Mouse (Mus musculus) limb, embryonic 14.5 days (tissue): ENCODE measurements at regions not wholly inside any gene's neighbourhood (a gene's known extent, or its start where the extent isn't known, plus 50 kb on each side); places are given as distances from the start of the nearest gene placed in this dataset.

Experiments used
- ATAC-seq: fragments of 200-750 bp; cut with Nextera tagmentation; 2 replicates; pipeline ENCODE4 v1.8.0; 2017; ENCODE audit warnings: low read depth, moderate number of reproducible peaks, moderate TSS enrichment; ENCODE audit not compliant: low FRiP score
- DNase-seq: peaks from one replicate; pipeline ENCODE4 v3.0.0-alpha.2; 2015; ENCODE audit warnings: low spot score
- H3K27ac ChIP-seq: fragments of 300-500 bp; sonication (generic); replicated peaks from 2 replicates; pipeline ENCODE4 v1.5.1; 2014; ENCODE audit warnings: low read depth, mild to moderate bottlenecking, low read length, moderate library complexity, mixed read lengths
- H3K27me3 ChIP-seq: fragments of 300-500 bp; sonication (generic); 2 replicates; pipeline ENCODE4 v1.6.1; 2014; ENCODE audit warnings: low read length, mixed read lengths; ENCODE audit not compliant: control insufficient read depth, insufficient read depth
- H3K36me3 ChIP-seq: fragments of 300-500 bp; sonication (generic); 2 replicates; pipeline ENCODE4 v1.6.1; 2014; ENCODE audit warnings: mild to moderate bottlenecking, low read length, moderate library complexity, mixed read lengths; ENCODE audit not compliant: control insufficient read depth, insufficient read depth
- H3K4me1 ChIP-seq: fragments of 300-500 bp; sonication (generic); 2 replicates; pipeline ENCODE4 v1.6.1; 2014; ENCODE audit warnings: antibody characterized with exemption, low read length, mixed read lengths; ENCODE audit not compliant: control insufficient read depth, insufficient read depth
- H3K4me2 ChIP-seq: fragments of 300-500 bp; sonication (generic); replicated peaks from 2 replicates; pipeline ENCODE4 v1.6.1; 2014; ENCODE audit warnings: low read depth, mild to moderate bottlenecking, low read length, moderate library complexity; ENCODE audit not compliant: severe bottlenecking
- H3K4me3 ChIP-seq: fragments of 300-500 bp; sonication (generic); replicated peaks from 2 replicates; pipeline ENCODE4 v1.5.1; 2014; ENCODE audit warnings: low read length
- H3K9ac ChIP-seq: fragments of 300-500 bp; sonication (generic); 2 replicates; pipeline ENCODE4 v1.6.1; 2014; ENCODE audit warnings: mild to moderate bottlenecking, low read depth, low read length, moderate library complexity; ENCODE audit not compliant: severe bottlenecking
- H3K9me3 ChIP-seq: fragments of 300-500 bp; sonication (generic); 2 replicates; pipeline ENCODE4 v1.6.1; 2016; ENCODE audit warnings: low read length; ENCODE audit not compliant: control insufficient read depth
- POLR2A ChIP-seq: fragments of 200-500 bp; IDR thresholded peaks from 2 replicates; pipeline ENCODE4 v1.8.0; 2012; ENCODE audit warnings: inconsistent platforms, mild to moderate bottlenecking, moderate library complexity, borderline replicate concordance; ENCODE audit not compliant: insufficient read depth, insufficient read length; ENCODE audit errors: extremely low read depth
- WGBS: fragments of 180-500 bp; shearing (Covaris S2); extraction: QIAGEN DNeasy Blood & Tissue Kit; methylation state at CpG from one replicate; pipeline ENCODE4 v1.1.7; 2014; 5-methylcytosine and 5-hydroxymethylcytosine counted together

DNA sequence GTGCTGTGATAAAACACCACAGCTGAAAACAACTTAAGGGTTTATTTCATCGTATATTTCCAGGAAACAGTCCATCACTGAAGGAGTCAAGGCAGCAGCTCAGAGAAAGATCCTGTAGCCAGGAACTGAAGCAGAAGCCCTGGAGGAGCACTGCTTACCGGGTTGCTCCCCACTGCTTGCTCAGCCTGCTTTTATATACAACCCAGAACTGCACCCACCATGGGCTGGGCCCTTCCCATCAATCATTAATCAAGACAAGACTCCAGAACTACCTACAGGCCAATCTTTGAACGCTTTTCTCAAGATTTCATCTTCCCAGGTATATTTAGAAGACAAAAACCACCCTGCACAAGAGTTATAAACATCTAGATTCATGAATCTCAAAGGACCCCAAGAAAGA lies 188.4 kb downstream of the Tph2 start:
- Histone ChIP-seq H3K36me3 (no peaks in the 10 kb centered on the region), H3K9ac (no peak overlapping the region), H3K9me3 (no peaks in the 10 kb centered on the region), H3K4me1 (no peaks in the 10 kb centered on the region), H3K4me3 (no peak overlapping the region), H3K27ac (no peak overlapping the region), H3K27me3 (no peaks in the 10 kb centered on the region), H3K4me2 (no peak overlapping the region)
- WGBS, result 79% methylated on average over 3 of the region's 3 CpGs
- DNase-seq, result no peak
- no peak for TF ChIP-seq POLR2A
- no peak for ATAC-seq

DNA sequence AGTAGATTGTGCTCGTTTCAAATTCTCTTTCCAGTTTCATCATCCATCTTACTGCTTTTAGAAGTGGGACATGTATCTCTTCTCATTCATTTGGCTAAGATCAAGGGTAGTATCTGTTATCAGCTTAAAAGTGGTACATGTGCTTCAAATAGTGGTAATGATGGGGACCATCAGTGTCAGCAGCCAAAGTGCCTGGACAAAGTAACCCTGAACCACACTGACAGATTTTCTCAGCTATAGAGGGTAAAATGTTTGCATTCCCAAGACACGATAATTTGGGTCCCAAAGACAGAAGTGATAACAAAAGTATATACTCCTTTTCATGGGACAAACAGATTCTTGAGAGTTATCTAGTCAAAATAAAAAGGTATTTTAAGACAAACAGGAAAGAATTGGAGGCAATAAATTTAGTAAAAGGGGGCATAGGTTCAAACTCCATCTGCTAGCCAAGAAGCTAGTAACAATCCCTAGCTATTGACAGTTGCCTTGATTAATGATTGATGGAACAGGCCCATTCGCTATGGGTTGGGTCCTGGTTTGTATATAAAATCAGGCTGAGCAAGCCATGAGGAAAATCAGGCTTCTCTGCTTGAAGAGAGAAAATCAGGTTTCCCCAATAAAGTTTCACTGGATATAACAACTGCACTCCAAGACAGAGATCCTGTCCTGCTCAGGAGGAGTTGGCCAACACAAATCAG lies 189.5 kb downstream of the Tph2 start:
- Histone ChIP-seq H3K27ac (no peak overlapping the region), H3K9me3 (no peaks in the 10 kb centered on the region), H3K27me3 (no peaks in the 10 kb centered on the region), H3K9ac (no peak overlapping the region), H3K4me2 (no peak overlapping the region), H3K4me1 (no peaks in the 10 kb centered on the region), H3K4me3 (no peak overlapping the region), H3K36me3 (no peaks in the 10 kb centered on the region)
- ATAC-seq (no peak), DNase-seq (no peak)
- WGBS, result 67% methylated on average over 3 of the region's 3 CpGs
- TF ChIP-seq POLR2A, result no peak

- Histone ChIP-seq H3K9ac (no peak overlapping the region), H3K4me2 (no peak overlapping the region), H3K27ac (no peak overlapping the region), H3K27me3 (no peaks in the 10 kb centered on the region), H3K4me3 (no peak overlapping the region), H3K4me1 (no peaks in the 10 kb centered on the region), H3K36me3 (no peaks in the 10 kb centered on the region), H3K9me3 (no peaks in the 10 kb centered on the region)
- ATAC-seq (no peak), DNase-seq (no peak)
- WGBS, result 86% methylated on average over 8 of the region's 8 CpGs
- no peak for TF ChIP-seq POLR2A
Observed at GRCm38 (mm10) chr10:114988453-114989226, 186.5 kb upstream of the Trhde start.

GRCm38 (mm10) chr10:114972364-114972763 lies 170.3 kb upstream of the Trhde start:
- no peaks in the 10 kb centered on the region for H3K36me3 ChIP-seq
- H3K4me3 ChIP-seq, result no peak overlapping the region
- no peak overlapping the region for H3K4me2 ChIP-seq
- no peaks in the 10 kb centered on the region for H3K27me3 ChIP-seq
- no peaks in the 10 kb centered on the region for H3K9me3 ChIP-seq
- H3K27ac ChIP-seq, result no peak overlapping the region
- H3K4me1 ChIP-seq, result no peaks in the 10 kb centered on the region
- no peak for DNase-seq
- ATAC-seq, result no peak
- TF ChIP-seq POLR2A, result no peak
- no peak overlapping the region for H3K9ac ChIP-seq
- 86% methylated on average over 2 of the region's 2 CpGs for WGBS

GRCm38 (mm10) chr10:114963656-114964055 lies 161.5 kb upstream of the Trhde start:
- no peak overlapping the region for H3K4me3 ChIP-seq
- H3K4me1 ChIP-seq, result no peaks in the 10 kb centered on the region
- no peak for ATAC-seq
- H3K4me2 ChIP-seq, result no peak overlapping the region
- no peaks in the 10 kb centered on the region for H3K36me3 ChIP-seq
- no peak for TF ChIP-seq POLR2A
- no peak for DNase-seq
- H3K9me3 ChIP-seq, result no peaks in the 10 kb centered on the region
- H3K27ac ChIP-seq, result no peak overlapping the region
- WGBS, result 84% methylated on average over 2 of the region's 2 CpGs
- H3K27me3 ChIP-seq, result no peaks in the 10 kb centered on the region
- no peak overlapping the region for H3K9ac ChIP-seq
